Mouse (Mus musculus): Measurements from ENCODE around the gene Gcgr.
A peak's percentile ranks its signal among the peaks of the same experiment; 100 is the strongest.
"Not testable (repeated sequence)": the region's sequence is repeated elsewhere in the genome, so short reads cannot be mapped to it uniquely, and the experiment has no call there.

The Gcgr gene

DNA sequence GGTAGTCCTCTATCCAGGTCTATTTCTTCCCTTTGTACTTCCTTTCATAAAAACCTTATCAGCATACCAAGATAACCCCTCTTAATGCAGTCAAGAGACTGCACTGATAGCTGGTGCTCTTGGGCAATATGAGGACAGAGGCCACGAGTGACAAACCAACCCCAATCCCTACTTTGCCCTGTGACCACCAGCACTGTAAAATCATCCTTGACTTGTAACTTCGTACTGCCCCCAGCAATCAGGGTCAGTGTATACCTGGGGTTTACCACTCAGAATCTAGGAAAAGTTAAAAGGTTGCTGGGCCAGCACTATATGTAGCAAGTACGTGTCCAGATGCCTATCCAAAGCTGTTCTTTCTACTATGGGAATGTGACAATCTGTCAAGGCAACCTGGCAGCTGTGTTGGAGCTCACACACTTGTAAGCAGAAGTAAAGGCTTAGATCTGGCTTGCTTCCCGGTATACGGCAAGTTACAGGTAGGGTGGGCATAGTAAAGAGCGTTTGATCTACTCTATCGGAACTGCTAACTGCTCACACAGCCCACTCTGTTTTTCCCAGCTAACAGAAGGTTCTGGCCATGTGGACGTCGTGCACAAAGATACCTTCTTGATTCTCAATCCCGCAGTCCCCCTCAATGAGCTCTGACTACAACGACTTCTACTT is 41.4 kb downstream of the Gcgr start:
- DNase-seq (ENCODE audit: low spot score), result no peak

DNA sequence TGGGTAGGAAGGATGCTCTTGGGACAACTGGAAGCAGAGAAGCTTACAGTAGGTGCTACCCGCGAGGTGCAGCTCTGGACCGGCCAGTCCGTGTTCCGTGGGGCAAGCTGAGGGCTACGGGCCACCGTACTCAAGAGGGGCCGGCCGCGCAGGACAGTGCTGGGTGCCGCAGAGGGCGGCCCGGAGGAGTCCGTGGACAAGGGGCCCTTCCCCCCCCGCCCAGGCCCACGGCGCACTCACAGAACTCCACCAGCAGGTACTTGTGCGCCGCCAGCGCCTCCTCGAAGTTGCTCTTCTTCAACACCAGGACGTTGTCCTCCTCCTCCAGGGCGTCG is 41.9 kb downstream of the Gcgr start:
- DNase-seq (ENCODE audit: low spot score), result no peak

DNA sequence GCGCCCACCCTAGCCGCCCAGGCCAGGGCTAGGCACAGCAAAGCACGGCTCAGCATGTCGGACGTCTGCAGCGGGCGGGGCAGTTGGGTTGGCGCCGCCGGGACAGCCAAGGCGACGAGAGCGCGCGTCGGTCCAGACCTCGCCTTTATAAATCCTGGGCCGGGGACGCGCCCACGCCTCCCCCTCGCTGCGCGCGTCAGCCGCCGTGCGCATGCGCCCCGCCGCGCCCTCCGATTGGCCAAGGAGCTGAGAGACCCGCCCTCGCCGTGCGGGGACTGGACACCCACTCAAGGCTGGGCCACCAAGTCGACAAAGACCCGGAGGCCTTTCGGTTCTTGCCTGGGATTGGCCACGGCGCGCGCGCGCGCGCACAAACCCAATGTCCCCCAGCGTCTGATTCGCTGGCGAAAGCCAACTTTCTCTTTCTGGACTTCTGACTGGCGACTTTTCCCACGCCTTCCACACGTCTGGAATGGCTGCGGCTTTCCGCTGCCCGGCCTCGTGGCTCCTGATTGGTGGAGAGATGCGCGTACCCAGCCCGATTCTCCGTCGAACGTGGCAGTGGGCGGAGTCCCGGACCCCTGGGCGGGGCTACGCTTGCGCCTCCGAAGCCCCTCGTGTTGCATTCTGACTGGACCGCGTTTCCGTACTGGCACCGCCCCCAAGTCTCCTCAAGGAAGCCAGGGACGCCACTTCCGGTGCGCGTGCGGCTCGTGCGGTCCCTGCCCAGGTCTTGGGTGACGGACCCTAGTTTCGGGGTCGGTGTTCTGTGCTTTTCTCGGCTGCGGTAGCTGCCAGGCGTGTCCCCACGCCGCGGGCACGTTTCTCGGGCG is 42.5 kb downstream of the Gcgr start, which contains the start of gene P4hb:
TSS of gene P4hb (minus strand) at position 502 of the 833 bp plus-strand sequence.
- peak; percentile 100 for DNase-seq (ENCODE audit: low spot score)

DNA sequence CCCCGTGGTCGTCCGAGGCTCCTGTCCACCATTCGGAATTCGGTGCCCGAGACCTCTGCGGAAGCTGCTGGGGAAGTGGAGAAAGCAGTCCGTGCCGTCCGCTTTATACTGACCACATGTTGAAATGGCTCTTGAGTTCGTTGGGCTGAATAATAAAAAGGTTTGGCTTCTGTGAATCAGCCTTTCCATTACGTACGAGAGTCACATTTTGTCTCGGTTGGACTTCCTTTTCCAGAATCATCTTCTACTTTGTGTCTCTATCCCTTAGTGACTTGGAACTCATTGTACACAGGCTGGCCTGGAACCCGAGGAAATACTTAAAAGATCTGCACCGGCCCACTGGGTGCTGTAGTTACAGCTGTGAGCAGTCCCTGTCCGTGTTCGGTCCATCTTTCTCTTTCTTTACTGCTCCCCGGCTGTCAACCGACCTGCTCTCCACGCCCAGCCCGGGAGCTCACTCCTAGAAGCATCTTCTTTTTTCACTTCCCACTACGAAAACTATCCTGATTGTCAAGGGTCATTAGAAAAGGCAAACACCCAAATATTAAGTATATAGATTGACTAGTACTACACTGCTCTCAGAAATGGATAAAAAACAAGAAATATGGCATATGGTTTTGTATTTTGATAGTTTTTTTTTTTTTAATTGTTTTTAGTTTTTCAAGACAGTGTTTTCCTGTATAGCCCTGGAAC is 43.2 kb downstream of the Gcgr start:
- DNase-seq (ENCODE audit: low spot score), result no peak

DNA sequence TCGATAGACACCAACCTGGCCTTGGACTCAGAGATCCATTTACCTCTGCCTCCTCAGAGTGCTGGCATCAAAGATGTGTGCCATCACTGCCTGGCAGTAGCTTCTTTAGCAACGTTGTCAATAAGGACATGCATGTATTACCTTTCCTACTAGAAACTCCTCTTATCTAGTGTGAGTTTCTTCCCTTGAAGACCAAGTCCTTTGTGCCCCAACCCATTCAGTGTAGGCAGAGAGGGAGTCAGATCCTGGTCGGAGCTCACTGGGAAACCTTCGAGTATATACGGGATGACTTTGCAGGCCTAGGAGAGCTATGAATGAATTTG is 43.7 kb downstream of the Gcgr start:
- DNase-seq (ENCODE audit: low spot score), result no peak

DNA sequence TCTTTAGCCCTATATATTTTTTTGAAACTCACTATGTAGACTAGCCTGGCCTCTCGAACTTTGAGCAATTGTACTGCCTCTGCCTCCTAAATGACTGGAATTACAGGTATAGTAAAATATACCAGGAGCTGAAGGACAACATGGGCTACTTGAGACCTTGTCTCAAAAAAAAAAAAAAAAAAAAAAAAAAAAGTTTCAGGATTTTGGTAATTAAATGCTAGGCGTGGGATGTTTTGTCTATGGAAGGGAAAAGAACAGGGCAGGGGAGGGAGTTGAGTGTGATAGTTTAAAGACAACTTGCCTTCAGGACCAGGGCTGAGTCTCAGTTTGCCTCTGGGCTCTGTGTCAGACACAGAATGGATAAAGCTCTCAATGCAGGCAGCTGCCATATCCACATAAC is 44.5 kb downstream of the Gcgr start:
- DNase-seq (ENCODE audit: low spot score), result no peak

DNA sequence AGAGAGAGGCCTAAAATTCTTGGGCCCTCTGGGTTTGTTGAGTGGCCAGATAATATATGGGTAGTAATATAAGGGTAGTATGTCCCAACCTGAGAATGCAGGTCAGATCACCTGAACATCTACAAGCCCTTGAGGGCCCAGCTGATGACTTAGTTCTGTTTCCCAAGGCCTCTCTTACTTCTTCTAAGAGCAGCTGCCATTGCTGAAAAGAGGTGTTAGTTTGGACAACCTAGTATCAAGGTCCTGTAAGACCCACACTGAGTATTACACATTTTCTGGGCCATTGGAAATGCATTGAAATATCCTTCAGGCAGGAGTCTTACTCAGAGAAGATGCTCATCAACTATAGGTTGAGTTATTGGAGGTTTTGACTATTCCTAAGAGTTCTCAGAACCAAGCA is 45.4 kb downstream of the Gcgr start:
- DNase-seq (ENCODE audit: low spot score), result no peak

DNA sequence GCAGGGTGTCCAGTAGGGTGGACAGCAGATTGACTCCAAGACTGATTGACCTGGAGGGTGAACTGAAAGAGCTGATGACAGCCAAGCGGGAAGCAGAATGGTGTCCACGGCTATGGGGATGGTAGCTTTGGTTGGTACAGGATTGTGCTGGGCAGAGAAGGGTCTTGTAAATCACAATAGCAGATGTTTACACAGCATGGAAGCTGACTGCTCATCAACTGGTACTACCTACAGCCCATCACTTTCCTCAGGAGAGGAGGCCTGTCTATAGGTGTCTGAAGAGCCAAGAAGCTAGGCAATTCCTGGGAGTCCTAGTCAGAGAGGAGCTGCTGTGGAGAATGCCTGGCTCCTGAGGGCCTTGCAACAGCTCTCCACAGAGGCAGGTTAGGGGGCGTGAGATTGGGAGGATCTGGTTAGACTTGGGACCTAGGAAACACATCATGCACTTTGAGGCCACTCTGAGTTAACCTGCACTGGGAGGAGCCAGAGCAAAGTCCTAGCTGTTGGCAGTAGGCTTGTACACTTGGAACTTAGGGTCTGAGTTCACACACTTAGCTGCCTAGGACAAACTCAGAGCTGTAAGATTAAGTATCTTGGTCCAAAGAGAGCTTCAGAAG is 46.0 kb downstream of the Gcgr start:
- no peak for DNase-seq (ENCODE audit: low spot score)

DNA sequence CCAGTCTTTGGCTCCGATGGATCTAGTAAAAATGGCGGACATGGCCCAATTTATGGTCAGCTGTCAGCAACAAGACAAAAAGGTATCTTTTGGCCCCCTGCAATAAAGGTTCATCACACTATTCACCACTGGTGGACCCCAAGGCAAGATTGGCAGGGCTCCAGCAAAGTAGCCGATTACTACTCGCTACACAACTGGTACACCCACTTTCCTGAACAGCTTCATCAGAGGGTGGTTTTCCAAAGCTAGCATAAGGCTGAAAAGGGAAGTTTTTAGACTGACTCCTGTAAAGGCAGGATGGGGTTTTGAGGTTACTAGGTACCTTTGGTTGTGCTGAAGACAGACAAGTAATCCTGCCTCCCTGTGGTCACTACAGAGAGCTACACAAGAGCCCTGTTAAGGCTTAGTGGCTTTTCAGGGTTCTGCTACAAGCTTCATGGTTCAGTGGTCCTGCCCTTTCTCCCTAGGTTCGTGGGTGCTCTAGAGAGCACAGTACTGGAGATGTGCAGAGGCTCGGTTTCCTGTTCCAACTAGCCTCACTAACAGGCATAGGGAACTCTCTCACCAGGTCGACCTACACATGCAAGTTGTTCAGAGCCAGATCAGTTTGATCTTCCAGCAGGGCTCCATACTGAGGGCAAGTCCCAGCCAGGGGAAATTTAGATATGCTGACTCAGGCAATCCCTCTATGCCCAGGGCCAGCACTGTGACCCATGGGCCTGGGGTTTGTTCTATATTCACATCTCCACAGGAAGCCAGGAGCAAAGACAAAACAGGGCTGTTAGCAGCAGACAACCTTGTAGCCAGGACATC is 46.9 kb downstream of the Gcgr start:
- no peak for DNase-seq (ENCODE audit: low spot score)

DNA sequence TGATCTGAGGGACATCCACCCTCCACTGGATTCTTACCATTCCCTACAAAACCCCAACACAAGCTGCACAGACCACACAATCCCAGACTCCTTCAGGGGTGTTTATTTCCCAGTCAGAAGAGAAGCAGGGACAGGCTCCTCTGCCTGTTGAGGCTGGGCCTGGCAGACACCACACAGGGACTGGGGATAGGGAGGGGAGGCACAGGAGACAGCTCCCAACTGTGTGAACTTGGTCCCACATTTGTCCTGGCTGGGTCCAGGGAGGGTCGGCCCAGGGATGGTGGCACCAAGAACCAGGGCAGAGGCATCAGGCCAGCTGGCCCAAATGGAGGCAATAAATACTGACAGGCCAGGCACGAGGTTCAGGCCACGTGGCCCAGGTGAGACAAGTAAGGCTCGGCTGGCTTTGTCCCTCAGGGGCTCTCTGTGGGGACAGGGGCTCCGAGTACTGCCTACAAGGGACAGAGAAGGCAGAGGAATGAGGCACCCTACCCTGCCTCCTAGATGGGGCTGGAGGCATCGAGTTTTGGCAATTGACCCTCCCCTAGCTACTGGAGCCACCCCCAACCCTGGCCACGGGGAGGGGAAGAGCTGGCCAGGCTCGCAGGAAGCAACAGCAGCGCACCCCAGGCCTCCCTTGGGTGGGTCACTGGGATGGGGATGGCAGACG is 47.7 kb downstream of the Gcgr start:
- DNase-seq (ENCODE audit: low spot score), result no peak

DNA sequence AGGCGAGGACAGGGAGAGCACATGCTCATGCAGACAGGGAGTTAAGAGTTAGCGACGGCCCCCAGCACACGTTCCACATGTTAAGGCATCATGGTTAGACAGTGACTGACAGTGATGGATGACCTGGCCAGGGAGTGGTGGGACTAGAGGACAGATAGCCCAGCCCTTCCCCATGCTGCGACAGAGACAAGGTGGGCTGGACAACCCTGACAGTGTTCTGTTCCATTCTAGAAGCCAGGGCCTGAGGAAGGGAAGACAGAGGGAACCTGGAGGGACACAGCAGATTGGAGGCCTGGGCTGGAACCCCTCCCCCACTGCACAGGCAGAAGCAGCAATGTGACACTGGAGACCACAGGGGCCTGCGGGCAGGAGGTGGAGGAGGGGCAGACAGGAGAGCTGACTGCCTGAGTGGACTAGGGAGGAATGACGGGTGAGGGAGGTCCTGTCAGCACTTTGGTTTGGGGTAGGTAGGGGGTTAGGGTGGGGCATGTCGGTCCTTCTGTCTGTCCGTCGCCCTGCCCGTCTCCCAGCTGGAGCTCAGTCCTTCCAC is 48.3 kb downstream of the Gcgr start:
- no peak for DNase-seq (ENCODE audit: low spot score)

DNA sequence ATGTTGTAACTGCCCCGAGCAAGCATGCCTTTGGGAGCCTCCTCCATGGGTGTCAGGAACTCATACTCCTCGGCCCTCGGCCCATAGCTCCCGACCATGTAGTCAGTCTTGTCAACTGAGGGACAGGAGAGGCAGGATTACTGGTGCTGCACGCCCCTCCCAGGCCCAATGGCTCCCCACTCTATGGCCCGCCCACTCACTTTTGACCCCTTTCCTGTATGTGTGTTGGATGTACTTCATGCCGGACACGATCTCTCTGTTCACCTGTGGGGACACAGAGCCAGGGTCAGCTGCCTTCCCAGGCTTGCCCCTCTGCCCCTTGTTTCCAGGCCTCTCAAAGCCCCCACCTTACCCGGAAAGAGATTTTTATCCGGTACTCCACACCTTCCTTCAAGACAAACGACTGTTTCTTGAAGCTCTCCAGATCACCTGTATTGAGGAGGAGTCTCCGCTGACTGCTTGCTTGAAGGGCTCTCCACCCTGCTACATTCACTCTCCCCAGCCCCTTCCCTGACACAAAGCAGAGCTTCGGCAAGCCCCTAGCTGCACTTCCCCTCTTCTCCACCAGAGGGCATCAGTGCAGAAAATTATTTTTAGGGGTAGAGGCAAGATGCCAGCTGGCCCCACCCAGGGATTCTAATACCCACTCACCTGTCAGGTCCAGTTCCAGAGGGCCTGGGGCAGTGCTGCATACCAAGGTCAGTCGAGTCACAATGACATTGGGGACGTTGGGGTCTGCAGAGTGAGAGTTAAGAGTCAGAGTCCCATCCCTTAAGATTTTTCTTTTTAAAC is 49.0 kb downstream of the Gcgr start:
- no peak for DNase-seq (ENCODE audit: low spot score)

DNA sequence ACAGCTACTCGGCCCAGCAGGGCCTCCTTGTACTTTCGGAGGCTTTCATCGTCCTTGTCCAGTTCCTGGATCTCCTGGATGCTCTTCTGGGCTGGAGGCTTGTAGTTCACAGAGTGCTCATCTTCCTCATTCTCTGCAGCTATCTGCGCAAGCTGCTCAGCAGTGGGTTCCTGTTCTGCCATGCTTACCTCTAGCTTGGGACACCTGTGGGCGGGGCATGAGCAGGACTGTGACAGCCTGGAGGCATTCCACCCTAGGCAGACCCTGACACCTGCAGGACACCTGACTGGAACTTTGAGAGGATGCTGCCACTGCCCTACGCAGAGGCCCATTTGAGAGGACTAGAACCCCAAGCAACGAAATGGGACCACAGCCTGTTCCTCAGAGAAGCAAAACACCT is 49.7 kb downstream of the Gcgr start:
- no peak for DNase-seq (ENCODE audit: low spot score)

DNA sequence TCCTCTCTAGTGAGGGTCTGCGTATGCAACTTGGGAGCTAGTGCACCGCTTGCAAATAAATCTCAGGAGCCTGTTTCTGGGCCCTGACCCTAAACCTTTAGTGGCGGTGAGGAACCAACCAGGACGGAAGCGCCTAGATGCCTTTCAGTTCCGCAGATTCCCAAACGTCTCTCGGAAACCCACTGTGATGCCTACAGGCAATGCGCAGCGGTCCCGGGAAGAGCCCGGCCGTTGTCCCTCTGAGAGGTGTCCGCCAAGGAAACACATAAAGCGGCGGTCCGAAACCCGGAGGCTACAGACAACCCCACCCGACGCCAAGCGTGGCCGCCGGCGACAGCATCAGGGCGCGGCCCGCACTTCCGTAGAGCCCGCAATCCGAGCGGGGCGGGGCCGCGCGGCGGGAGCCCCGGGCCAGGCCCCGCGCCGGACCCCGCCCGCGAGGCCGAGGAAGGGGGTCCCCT is 50.4 kb downstream of the Gcgr start:
- DNase-seq (ENCODE audit: low spot score), result no peak

DNA sequence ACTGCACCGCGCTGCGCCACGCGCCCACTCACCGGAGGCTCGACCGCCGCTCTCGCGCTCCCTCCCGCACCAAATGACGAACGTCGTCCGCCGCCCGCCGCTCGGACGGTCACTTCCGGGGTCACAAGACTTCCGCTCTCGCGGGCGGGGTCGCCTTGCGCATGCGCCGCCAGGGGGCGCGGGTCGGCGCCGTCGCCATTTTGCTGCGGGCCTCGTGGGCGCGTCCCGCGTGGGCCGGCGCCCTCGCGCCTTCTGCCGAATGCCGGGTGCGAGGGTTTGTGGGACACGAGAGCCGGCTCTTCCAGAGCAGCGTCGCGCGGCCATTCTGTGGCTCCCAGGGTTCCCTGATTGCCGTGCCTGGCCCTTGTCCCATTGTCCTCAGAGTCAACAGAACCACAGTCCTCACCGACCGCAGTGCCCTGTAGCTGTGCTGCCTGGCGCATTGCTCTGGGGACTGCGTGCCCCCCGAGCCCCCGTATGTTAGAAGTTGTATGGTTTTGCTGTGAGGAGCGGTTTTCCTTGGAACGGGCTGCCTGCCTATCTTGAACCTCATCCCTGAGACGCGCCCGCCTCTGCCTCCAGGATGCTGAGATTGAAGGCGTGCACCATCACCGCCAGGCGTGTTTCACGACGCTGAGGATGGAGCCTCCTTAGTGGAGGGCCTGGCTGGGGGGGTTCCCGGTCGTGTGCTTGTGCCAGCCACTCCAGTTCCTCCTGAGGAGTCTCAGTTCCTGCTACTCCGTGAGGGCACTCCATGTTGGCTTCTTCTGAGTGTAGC is 51.2 kb downstream of the Gcgr start, which contains the start of gene Arhgdia:
TSS of gene Arhgdia (minus strand) at position 135 of the 778 bp plus-strand sequence.
- peak; percentile 84 for DNase-seq (ENCODE audit: low spot score)

DNA sequence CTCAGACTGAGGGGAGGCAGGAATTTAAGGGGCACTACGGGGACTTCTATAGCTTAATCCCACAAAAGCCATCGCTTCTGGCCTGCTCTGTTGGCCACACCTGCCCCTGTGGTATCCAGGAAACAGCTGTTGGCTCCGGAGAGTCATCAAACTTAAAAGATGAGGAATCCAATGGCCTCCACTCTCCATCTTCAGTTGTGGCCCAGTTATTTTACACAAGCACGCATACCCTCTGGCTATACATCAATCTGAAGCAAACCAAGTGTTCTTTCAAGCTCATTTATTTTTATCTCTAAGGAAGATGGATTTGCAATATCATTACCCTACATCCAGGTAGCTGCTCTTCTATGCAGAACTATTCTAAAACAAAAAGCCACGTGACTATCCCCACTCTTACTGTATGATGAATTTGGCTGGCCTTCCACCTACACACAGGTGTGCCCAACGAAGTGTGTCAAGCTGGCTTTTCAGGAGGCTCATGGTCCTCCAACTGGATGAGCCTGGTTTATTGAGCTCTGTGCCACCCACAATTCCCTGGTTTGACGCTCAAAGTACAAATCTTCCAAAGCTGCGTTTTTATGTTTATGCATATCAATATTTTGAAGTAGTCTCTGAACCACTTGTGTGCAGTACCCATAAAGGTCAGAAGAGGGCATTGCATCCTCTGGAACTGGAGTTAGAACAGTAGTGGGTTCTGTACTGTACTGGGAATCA is 51.9 kb downstream of the Gcgr start:
- DNase-seq (ENCODE audit: low spot score), result no peak

DNA sequence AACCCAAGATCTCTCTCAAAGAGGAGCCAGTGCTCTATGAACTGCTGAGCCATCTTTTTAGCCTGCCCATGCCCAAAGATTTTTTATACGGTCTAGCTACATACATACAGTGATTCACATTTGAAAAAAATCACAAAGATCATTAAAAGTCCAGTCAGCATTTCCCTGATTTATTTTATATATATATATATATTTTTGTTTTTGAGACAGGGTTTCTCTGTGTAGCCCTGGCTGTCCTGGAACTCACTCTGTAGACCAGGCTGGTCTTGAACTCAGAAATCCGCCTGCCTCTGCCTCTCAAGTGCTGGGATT is 52.4 kb downstream of the Gcgr start:
- DNase-seq (ENCODE audit: low spot score), result not testable (repeated sequence)

DNA sequence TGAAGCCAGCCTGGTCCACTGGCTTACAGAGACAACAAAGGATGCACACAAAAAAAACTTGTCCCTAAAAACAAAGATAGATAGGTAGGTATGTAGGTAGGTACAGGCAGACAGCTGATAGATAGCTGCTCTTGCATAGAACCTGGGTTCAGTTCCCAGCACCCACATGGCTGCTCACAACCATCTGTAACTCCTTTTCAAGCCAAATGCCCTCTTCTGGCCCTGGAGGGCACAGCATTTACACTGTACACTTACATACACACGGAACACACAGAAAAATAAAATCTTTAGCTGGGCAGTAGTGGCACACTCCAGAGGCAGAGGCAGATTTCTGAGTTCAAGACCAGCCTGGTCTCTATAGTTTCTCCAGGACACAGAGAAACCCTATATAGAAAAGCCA is 53.4 kb downstream of the Gcgr start:
- DNase-seq (ENCODE audit: low spot score), result no peak

DNA sequence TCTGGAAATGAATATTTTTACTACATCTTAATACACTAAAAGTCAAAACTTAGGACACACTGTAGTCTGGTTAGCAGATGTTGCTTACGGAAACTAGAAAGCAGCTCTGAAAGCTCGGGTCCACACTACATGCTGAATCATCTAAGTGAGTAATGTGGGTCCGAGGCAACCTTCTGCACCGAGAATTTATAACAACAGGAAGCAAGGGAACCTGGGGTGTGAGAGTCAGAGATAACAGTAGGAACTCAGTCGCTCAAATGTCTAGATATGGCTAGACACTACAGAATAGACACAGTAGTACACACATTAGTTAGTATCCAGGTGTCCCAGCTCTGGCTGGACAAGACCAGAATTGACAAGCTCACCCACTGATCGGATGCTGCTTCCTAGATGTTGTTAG is 58.0 kb downstream of the Gcgr start:
- DNase-seq (ENCODE audit: low spot score), result no peak

Measured in left cerebral cortex, adult 11 months (tissue).